Mouse (Mus musculus) liver, postnatal 0 days (tissue): ENCODE measurements around the gene Magi2. TPM values are rescaled to one million over a fixed set of nuclear protein-coding genes. Genes with fewer than 3 reads are reported as not detected.

Experiments
- ATAC-seq: fragments of 200-750 bp; cut with Nextera tagmentation; 2 replicates; pipeline ENCODE4 v1.8.0; 2017; ENCODE audit warnings: mild to moderate bottlenecking, moderate library complexity
- DNase-seq: peaks from one replicate; pipeline ENCODE4 v3.0.0-alpha.2; 2016
- H3K27ac ChIP-seq: fragments of 300-500 bp; sonication (generic); 2 replicates; pipeline ENCODE4 v1.5.1; 2014; ENCODE audit warnings: antibody characterized with exemption, moderate library complexity, mild to moderate bottlenecking, low read depth
- H3K27me3 ChIP-seq: fragments of 300-500 bp; sonication (generic); 2 replicates; pipeline ENCODE4 v1.6.1; 2014; ENCODE audit warnings: low read length, control low read depth, mixed read lengths; ENCODE audit not compliant: insufficient read depth
- H3K36me3 ChIP-seq: fragments of 300-500 bp; sonication (generic); replicated peaks from 2 replicates; pipeline ENCODE4 v1.6.1; 2014; ENCODE audit warnings: mild to moderate bottlenecking, control low read depth, low read length, moderate library complexity, mixed read lengths; ENCODE audit not compliant: insufficient read depth
- H3K4me1 ChIP-seq: fragments of 300-500 bp; sonication (generic); 2 replicates; pipeline ENCODE4 v1.6.1; 2014; ENCODE audit warnings: antibody characterized with exemption, mild to moderate bottlenecking, control low read depth; ENCODE audit not compliant: insufficient read depth
- H3K4me2 ChIP-seq: fragments of 300-500 bp; sonication (generic); 2 replicates; pipeline ENCODE4 v1.6.1; 2014; ENCODE audit warnings: low read depth, mild to moderate bottlenecking, low read length, moderate library complexity, mixed read lengths
- H3K4me3 ChIP-seq: fragments of 300-500 bp; sonication (generic); 2 replicates; pipeline ENCODE4 v1.5.1; 2014; ENCODE audit warnings: low read depth, low read length
- H3K9ac ChIP-seq: fragments of 300-500 bp; sonication (generic); replicated peaks from 2 replicates; pipeline ENCODE4 v1.6.1; 2014; ENCODE audit warnings: mild to moderate bottlenecking, moderate library complexity
- H3K9me3 ChIP-seq: fragments of 300-500 bp; sonication (generic); 2 replicates; pipeline ENCODE4 v1.6.1; 2016; ENCODE audit warnings: mild to moderate bottlenecking, control low read depth, low read length, mixed read lengths
- CTCF ChIP-seq: sonication (generic); IDR thresholded peaks from 2 replicates; pipeline ENCODE4 v1.5.1; 2016; ENCODE audit warnings: antibody characterized with exemption, low read depth
- EP300 ChIP-seq: IDR thresholded peaks from 2 replicates; pipeline ENCODE4 v1.6.1; 2016; ENCODE audit warnings: antibody characterized with exemption, low read depth, mild to moderate bottlenecking
- WGBS: fragments of 180-500 bp; shearing (Covaris S2); extraction: QIAGEN DNeasy Blood & Tissue Kit; methylation state at CpG from one replicate; pipeline ENCODE4 v1.1.7; 2014; ENCODE audit not compliant: insufficient replicate concordance; 5-methylcytosine and 5-hydroxymethylcytosine counted together
- polyA plus RNA-seq: library from polyadenylated mRNA; unstranded; fragments of >200 nt; fragmentation: Nextera tagmentation; extraction: Ambion mirVana; gene quantifications from 2 replicates; pipeline ENCODE4 v1.2.1, GENCODE M21; 2015

The Magi2 gene
- polyA plus RNA-seq, 1 experiment from 2014 or later, result 0.08 TPM

GRCm38 (mm10) chr5:19633976-19634375 lies 407.1 kb downstream of the Magi2 start:
- H3K36me3 ChIP-seq, result no peaks in the 10 kb centered on the region
- no peak for DNase-seq
- TF ChIP-seq CTCF (no peak), EP300 (no peak)
- no peak overlapping the region for H3K4me3 ChIP-seq
- H3K4me1 ChIP-seq, result no peaks in the 10 kb centered on the region
- ATAC-seq, result no peak
- 77% methylated on average over 1 of the region's 1 CpGs for WGBS
- H3K4me2 ChIP-seq, result no peak overlapping the region
- no peak overlapping the region for H3K9ac ChIP-seq
- H3K27me3 ChIP-seq, result no peaks in the 10 kb centered on the region
- H3K27ac ChIP-seq, result no peak overlapping the region
- no peaks in the 10 kb centered on the region for H3K9me3 ChIP-seq

- Histone ChIP-seq H3K4me2 (no peak overlapping the region), H3K4me3 (no peak overlapping the region), H3K27ac (no peak overlapping the region), H3K4me1 (no peaks in the 10 kb centered on the region), H3K36me3 (no peaks in the 10 kb centered on the region), H3K9me3 (no peaks in the 10 kb centered on the region), H3K27me3 (no peaks in the 10 kb centered on the region), H3K9ac (no peak overlapping the region)
- TF ChIP-seq CTCF (no peak), EP300 (no peak)
- 52% methylated on average over 2 of the region's 2 CpGs for WGBS
- DNase-seq (no peak), ATAC-seq (no peak)
Measured at GRCm38 (mm10) chr5:19637789-19638188, 411.0 kb downstream of the Magi2 start.

GRCm38 (mm10) chr5:19655986-19656385 lies 429.1 kb downstream of the Magi2 start:
- Histone ChIP-seq H3K27ac (no peak overlapping the region), H3K4me1 (no peaks in the 10 kb centered on the region), H3K9me3 (no peaks in the 10 kb centered on the region), H3K27me3 (no peaks in the 10 kb centered on the region), H3K9ac (no peak overlapping the region), H3K4me2 (no peak overlapping the region), H3K4me3 (no peak overlapping the region), H3K36me3 (no peaks in the 10 kb centered on the region)
- ATAC-seq (no peak), DNase-seq (no peak)
- TF ChIP-seq EP300 (no peak), CTCF (no peak)
- WGBS, result 31% methylated on average over 1 of the region's 1 CpGs

GRCm38 (mm10) chr5:19666416-19666815 lies 439.6 kb downstream of the Magi2 start:
- Histone ChIP-seq H3K36me3 (no peaks in the 10 kb centered on the region), H3K4me1 (no peaks in the 10 kb centered on the region), H3K27me3 (no peaks in the 10 kb centered on the region), H3K9ac (no peak overlapping the region), H3K9me3 (no peaks in the 10 kb centered on the region), H3K4me3 (no peak overlapping the region), H3K27ac (no peak overlapping the region), H3K4me2 (no peak overlapping the region)
- 70% methylated on average over 5 of the region's 5 CpGs for WGBS
- TF ChIP-seq EP300 (no peak), CTCF (no peak)
- ATAC-seq (no peak), DNase-seq (no peak)

GRCm38 (mm10) chr5:19717296-19717695 lies 490.5 kb downstream of the Magi2 start:
- no peaks in the 10 kb centered on the region for H3K4me1 ChIP-seq
- H3K4me3 ChIP-seq, result no peak overlapping the region
- no peaks in the 10 kb centered on the region for H3K27me3 ChIP-seq
- H3K4me2 ChIP-seq, result no peak overlapping the region
- no peaks in the 10 kb centered on the region for H3K9me3 ChIP-seq
- H3K36me3 ChIP-seq, result no peaks in the 10 kb centered on the region
- no peak for DNase-seq
- no peak for ATAC-seq
- no peak overlapping the region for H3K27ac ChIP-seq
- WGBS, result 77% methylated on average over 2 of the region's 2 CpGs
- no peak overlapping the region for H3K9ac ChIP-seq
- TF ChIP-seq EP300 (no peak), CTCF (no peak)

- Histone ChIP-seq H3K9me3 (no peaks in the 10 kb centered on the region), H3K27ac (no peak overlapping the region), H3K4me1 (no peaks in the 10 kb centered on the region), H3K36me3 (no peaks in the 10 kb centered on the region), H3K4me2 (no peak overlapping the region), H3K27me3 (no peaks in the 10 kb centered on the region), H3K9ac (no peak overlapping the region), H3K4me3 (no peak overlapping the region)
- ATAC-seq (no peak), DNase-seq (no peak)
- TF ChIP-seq EP300 (no peak), CTCF (no peak)
Measured at GRCm38 (mm10) chr5:19726277-19726676, 499.4 kb downstream of the Magi2 start.

- ATAC-seq, result no peak
- no peak overlapping the region for H3K4me2 ChIP-seq
- WGBS, result 92% methylated on average over 2 of the region's 2 CpGs
Measured at GRCm38 (mm10) chr5:19745376-19745775, 518.5 kb downstream of the Magi2 start.

More at GRCm38 (mm10) chr5:19745376-19745775, 518.5 kb downstream of the Magi2 start:
- Histone ChIP-seq H3K27me3 (no peaks in the 10 kb centered on the region), H3K36me3 (no peaks in the 10 kb centered on the region), H3K27ac (no peak overlapping the region), H3K4me3 (no peak overlapping the region), H3K9me3 (no peaks in the 10 kb centered on the region), H3K9ac (no peak overlapping the region), H3K4me1 (no peaks in the 10 kb centered on the region)
- no peak for TF ChIP-seq EP300
- TF ChIP-seq CTCF, result no peak
- no peak for DNase-seq
